Mouse (Mus musculus) heart, postnatal 4 days (tissue): ENCODE data around the gene Ncaph2. TPM values are rescaled to one million over a fixed set of nuclear protein-coding genes. Genes with fewer than 3 reads are reported as not detected.

ENCODE experiments used
- DNase-seq: peaks from one replicate; pipeline ENCODE4 v3.0.0; 2021
- total RNA-seq, 2 experiments: library from RNA; stranded (reverse); gene quantifications; 2 replicates each; pipeline ENCODE4 v1.2.3; 2021

Gene Ncaph2
- total RNA-seq = 10 to 100 TPM; 91.0 to 99.7 TPM

GRCm38 (mm10) chr15:89355241-89356187, at the start of gene Ncaph2, which contains the start of gene Lmf2:
TSS of gene Ncaph2 (plus strand) at chr15:89355719.
TSS of gene Lmf2 (minus strand) at chr15:89355659.
- DNase-seq = peak; percentile 97

DNA sequence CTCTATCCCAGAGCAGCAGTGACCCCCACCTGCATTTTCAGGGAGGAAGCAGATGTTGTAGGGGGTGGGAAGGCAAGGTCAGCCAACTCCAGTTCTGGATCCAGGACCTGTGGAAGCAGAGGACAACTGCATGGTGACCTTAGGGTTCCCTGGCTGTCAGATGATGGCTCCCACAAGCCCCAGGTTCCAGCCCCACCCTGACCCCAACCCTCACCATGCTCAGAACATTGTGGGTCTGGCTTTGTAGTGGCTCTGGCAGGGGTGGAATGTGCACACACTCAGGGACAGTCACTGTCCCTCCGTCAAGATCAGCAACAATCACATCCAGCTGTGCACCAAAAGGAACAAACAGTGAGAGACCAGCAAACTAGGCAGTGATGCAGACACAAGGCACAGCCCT, 49.6 kb upstream of the Ncaph2 start:
- no peak for DNase-seq

- DNase-seq = no peak
These were observed 48.1 kb upstream of the Ncaph2 start for GRCm38 (mm10) chr15:89307461-89307860.

- DNase-seq = no peak
These were observed 46.9 kb upstream of the Ncaph2 start for GRCm38 (mm10) chr15:89308406-89309139.

- DNase-seq = no peak
These were observed 45.5 kb upstream of the Ncaph2 start for GRCm38 (mm10) chr15:89309962-89310498.

DNA sequence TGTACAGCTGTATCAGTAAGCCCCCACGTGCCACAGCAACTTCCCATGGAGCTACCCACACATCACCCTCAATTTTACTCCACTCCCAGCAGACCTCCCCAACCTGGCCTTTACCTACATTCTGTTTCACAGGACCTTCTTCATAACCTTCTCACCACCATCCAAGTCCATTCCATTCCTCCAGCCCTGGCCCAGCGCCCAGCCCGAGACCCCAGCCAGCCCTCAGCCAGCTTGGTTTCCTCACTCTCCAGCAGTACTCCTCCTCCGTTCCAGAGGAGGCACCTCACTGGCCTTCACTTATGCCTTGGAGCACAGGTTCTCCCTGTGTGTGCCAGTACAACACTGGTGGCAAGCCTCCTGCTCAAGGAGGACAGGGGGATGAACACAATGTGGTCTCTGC, 42.2 kb upstream of the Ncaph2 start:
- DNase-seq = no peak

DNA sequence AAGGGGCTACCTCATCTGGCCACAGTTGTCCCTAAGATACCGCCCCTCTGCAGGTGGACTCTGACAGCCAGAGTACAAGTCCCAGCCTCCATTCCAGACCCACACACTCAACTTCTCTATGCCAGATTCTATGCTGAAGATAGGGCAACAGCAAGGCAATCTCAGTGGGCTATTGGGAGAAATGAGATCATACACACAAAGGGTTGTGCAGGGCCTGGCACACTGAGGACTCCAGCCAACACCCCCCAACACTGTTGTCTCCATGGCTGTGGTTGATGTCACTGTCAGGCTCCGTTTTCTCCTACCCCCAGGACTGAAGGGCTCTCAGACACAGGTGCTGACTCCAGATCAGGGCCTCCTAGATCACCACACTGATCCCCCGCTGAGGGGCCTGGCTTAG, 41.4 kb upstream of the Ncaph2 start:
- DNase-seq = no peak

GRCm38 (mm10) chr15:89314511-89315189, 40.9 kb upstream of the Ncaph2 start:
- DNase-seq = peak; percentile 58

GRCm38 (mm10) chr15:89315190-89315731, 40.3 kb upstream of the Ncaph2 start, which contains the start of gene Sbf1:
TSS of gene Sbf1 (minus strand) at chr15:89315311.
- peak; percentile 99 for DNase-seq

- DNase-seq = peak; percentile 33
These were observed 39.4 kb upstream of the Ncaph2 start for GRCm38 (mm10) chr15:89316146-89316545.

DNA sequence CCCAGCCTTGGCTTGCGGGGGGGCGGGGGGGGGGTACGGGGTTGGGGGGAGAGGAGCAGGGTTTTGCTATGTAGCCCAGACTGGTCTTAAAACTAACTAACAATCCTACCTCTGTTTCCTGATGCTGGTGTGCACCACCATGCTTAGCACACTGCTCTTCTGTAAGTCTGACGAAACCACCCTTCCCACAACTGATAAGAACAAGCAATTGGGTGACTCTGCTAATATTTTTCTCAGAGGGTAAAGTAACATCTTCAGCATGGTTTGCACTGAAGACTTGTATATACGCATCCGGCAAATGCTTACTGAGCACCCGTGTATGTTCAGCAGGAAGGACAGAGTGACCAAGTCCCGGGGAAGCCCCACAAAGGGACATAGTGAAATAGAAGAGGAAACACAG, 34.3 kb upstream of the Ncaph2 start:
- DNase-seq = no peak

DNA sequence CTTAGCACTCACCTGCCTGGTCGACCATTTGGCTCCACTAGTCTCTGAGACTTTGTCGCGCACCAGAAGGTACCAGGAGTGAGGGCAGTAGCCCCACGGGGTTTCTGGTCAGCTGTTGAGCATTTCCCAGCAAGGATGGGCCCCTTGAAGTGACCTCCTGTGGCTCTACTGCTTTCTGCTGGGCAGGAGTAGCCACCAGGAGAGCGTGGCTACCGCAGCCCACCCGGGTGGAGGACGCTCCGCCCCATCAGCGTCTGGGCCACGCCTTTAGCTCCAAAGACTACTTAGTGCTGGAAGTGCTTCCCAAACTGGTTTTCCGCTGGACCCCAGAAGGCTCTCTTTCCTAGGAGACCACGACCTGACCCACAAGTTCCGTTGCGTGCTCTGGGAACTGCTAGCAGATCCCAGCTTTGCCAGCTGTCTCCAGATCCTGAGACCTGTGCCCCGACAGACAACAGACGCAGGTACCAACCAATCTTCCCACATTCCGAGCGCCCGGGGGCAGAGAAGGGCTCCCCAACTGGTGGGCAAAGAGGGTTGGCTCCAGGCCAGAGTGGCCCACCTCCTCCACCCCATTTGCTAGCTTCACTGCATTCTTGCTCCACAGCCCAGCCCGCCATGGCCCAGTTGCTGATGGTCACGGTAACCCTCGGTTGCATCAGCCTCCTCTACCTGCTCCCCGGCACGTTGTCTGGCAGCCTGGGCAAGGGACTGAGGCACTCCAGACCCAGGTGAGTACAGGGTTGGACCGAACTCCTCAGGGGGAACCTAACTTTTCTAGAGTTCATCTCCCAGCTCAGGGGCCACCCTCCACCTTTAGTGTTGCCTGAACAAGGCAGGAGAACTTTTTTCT, 32.6 kb upstream of the Ncaph2 start, which contains the start of gene Adm2:
Gene Adm2, plus strand, starts transcription at position 51 of the 853 bp plus-strand sequence.
- DNase-seq = no peak

DNA sequence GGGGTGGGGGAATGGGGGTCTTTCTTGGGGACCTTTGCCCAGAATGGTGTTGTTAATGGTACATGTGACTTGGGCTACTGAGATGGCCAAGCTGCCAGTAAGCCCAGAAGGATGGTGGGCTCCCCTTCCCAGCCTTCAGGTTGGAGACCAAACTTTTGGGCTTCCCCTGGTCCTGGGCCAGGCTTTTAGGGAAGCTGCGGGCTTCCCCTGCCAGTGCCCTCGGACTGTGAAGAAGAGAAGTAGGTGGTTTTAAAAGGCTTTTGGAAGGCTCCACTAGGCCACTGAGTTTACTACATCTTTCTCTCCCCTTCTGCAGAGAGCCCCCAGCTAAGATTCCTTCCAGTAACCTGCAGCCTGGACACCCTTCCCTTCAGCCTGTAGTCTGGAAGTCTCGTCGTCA, 31.9 kb upstream of the Ncaph2 start:
- DNase-seq = no peak

DNA sequence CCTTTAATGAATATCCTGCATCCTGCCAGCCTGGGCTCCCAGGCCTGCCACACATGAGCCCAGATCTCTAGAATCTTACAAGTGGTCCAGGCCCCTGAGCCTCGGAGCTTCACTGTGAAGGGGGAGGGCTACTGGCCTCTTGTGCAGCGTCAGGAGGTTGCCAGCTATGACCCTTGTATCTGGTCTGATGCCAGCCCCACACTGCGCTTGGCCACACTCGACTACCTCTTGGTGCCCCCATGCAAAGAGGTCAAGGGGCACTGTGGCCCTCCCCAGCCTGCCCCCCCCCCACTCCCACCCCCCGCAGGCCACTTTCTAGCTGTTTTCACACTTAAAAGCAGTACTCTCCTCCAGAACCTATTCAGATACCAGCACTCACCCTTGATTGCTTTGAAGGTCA, 29.1 kb upstream of the Ncaph2 start:
- no peak for DNase-seq

DNA sequence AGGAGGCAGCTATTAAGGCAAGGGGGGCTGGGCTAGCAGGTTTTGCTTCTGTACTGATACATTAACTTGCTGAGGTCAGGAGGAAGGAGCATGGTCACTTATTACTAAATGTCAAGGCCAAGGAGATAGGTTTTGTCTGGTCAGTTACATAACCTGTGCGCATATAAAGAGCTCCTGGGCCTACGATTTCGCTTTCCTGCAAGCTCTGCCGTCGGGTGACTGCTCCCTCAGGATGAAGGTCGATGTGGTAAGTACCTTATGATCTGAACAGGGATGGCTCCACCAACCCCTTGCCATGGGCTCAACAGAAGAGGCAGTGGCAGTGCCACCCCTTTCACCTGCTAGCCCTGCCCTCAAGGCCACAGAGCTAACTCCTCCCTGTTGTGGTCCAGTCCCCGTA, 21.2 kb upstream of the Ncaph2 start, which contains the start of gene Miox:
Gene Miox, plus strand, starts transcription at position 128 of the 400 bp plus-strand sequence.
- no peak for DNase-seq

GRCm38 (mm10) chr15:89334774-89335537, 20.6 kb upstream of the Ncaph2 start:
- DNase-seq = no peak

GRCm38 (mm10) chr15:89336422-89336821, 19.1 kb upstream of the Ncaph2 start:
- DNase-seq = no peak

DNA sequence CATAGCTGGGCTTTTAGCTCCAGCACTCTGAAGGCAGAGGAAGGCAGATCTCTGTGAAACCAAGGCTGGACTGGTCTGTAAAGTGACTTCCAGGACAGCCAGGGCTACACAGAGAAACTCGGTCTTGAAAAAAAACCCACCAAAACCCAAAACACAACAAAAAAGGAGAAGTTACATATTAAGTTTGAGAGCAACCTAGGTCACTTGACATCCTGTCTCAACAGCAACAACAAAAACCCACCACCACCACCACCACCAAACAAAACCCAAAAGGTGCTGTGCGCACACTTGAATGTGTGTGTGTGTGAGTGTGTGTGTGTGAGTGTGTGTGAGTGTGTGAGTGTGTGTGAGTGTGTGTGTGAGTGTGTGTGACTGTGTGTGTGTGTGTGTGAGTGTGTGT, 15.8 kb upstream of the Ncaph2 start:
- DNase-seq = no peak

DNA sequence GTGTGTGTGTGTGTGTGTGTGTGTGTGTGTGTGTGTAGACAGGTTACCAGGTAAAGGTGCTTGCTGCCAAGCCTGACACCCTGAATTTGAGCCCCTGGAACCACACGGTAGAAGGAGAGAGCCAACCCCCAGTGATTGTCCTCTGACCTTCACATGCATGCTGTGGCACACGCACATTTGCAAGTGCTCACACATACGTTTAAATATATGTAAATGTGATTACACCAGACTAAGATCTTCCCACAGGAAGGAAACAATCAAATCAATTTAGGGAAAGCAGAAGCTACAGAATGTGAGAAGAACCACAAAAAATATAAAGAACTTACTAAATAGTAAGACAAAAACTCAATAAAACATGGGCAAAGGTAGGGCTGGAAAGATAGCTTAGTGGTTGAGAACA, 15.4 kb upstream of the Ncaph2 start:
- no peak for DNase-seq

DNA sequence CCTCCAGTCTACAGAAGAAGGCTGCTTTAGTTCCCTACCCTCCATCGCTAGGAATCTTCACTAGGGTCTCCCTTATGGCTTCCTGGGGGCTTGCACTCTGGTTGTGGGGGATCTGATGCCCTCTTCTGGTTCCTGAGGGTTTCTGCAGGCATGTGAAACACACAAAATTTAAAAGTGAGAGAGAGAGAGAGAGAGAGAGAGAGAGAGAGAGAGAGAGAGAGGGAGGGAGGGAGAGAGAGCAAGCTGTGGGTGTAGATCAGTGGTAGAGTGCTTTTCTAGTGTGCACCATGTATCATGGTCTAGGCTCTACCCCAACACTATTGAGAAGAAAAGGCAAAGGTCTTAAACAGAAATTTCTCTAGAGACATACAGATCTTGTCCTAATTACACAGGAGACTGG, 13.8 kb upstream of the Ncaph2 start:
- DNase-seq = no peak
